Mouse (Mus musculus): Measurements from ENCODE around the gene Dvl1.

DNA sequence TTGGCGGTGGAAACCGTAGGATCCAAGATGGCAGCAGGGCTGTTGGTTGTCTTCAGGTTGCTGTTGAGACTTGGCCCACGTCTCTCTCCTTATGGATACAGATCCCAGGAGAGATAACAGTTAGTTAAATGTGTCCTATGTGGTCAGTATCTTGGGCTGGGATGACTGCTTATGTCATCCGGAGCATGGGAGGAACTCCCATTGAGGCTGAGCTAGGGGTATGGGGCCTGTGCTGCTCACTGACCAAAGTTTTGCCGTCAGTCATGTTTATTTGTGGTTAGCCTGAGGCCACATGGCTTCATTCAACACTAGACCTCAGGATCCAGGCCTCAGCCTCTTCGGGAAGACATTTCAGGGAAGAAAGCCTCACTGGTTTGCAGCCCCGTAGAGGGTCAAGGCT lies 24.2 kb downstream of the Dvl1 start:
- TF ChIP-seq CTCF (IDR thresholded peaks at IDR 0.05; ENCODE audit: extremely low read depth, insufficient read length, insufficient replicate concordance, low read depth, low read length) (no peak), POLR2A (IDR thresholded peaks at IDR 0.05; ENCODE audit: low read depth, low read length) (no peak)

Measured in small intestine, adult 2 months (tissue).